Mouse (Mus musculus): ENCODE measurements around the gene Gcc1. TPM values are rescaled to one million over a fixed set of nuclear protein-coding genes. Genes with fewer than 3 reads are reported as not detected.

The Gcc1 gene
- polyA plus RNA-seq, 1 experiment from 2014 or later: 4.0 TPM

DNA sequence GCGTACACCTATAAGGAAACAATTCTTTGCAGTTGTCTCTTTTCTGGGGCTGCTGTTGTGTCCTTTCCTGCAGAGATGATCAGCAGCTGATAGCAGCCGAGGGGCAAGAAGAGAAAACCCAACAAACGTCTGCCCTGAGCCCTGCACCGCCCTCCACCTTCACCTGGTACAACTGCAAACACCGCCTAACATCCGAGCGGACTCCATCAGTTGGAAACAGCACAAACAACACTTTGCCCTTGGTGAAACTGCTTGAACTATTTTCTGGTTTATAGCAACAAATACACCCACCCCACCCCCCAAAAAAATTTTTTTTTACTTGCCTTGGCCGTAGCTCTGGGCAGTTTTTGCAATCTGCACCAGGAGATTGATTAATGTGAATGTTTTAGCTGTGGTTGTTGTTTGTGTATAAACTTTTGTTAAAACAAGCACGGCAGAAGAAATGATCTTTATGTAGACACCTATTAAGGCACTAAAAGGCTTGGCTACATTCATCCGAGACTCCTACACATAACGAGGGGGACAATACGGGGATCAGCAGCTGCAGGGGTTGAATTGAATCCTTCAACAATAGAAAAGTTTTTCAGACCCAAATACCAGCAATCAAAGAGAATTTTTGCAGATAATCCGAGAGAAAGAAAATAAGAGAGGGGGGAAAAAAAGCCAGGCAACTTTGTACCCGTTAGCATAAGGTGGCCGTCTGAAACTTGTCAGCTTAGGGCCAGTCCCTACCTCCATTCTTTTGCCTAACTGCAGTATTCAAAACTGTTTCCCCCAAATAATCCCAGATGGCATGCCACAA is 31.9 kb downstream of the Gcc1 start:
- 25% methylated on average over 15 of the region's 15 CpGs for WGBS (ENCODE audit: insufficient replicate concordance)
- no peak for ATAC-seq (replicated peaks; ENCODE audit: insufficient number of reproducible peaks, low FRiP score, low TSS enrichment)
- H3K4me1 ChIP-seq (ENCODE audit: control insufficient read depth, insufficient read depth, low read length): 0 out of 2 replicates have a peak, but pooled peaks cover 2% of the 10 kb centered on the region
- no peaks in the 10 kb centered on the region for H3K36me3 ChIP-seq (ENCODE audit: control insufficient read depth, insufficient read depth, low read length)
- H3K4me2 ChIP-seq: no peak overlapping the region; the same call in 1 of the 2 replicates
- peaks cover 31% of the 10 kb centered on the region for H3K27me3 ChIP-seq (ENCODE audit: control insufficient read depth, insufficient read depth, low read length)
- no peak overlapping the region for H3K27ac ChIP-seq (ENCODE audit: low read depth, low read length)
- no peak overlapping the region for H3K9ac ChIP-seq (ENCODE audit: low read depth, low read length)
- H3K9me3 ChIP-seq (replicated peaks; ENCODE audit: control insufficient read depth, low read length): no peaks in the 10 kb centered on the region; the same call in 1 of the 2 replicates
- H3K4me3 ChIP-seq (ENCODE audit: low read depth, low read length): no peak overlapping the region

DNA sequence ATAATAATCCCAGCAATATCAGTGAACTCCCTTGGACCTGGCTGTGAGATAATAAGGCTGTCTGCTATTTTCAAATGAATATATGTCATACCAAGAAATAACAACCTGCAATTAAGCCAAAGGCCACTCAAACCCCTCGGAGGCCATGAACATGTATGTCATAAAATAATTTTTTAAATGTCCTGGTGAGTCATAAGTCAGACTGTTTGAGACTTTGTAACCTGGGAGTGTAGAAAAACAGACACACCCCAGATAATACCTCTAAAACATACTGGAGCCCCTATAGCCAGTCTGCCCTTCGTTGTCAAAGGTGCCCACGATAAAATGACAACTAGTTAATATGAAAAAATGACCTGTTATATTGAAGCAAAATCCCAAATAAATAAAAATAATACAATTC is 39.2 kb downstream of the Gcc1 start:
- no peak overlapping the region for H3K27ac ChIP-seq (ENCODE audit: low read depth, low read length)
- H3K4me1 ChIP-seq (ENCODE audit: control insufficient read depth, insufficient read depth, low read length): no peaks in the 10 kb centered on the region
- H3K4me3 ChIP-seq (ENCODE audit: low read depth, low read length): no peak overlapping the region
- 78% methylated on average over 3 of the region's 3 CpGs for WGBS (ENCODE audit: insufficient replicate concordance)
- no peak overlapping the region for H3K4me2 ChIP-seq
- H3K36me3 ChIP-seq (ENCODE audit: control insufficient read depth, insufficient read depth, low read length): no peaks in the 10 kb centered on the region
- H3K9me3 ChIP-seq (replicated peaks; ENCODE audit: control insufficient read depth, low read length): no peaks in the 10 kb centered on the region
- H3K9ac ChIP-seq (ENCODE audit: low read depth, low read length): no peak overlapping the region
- H3K27me3 ChIP-seq (ENCODE audit: control insufficient read depth, insufficient read depth, low read length): no peaks in the 10 kb centered on the region
- ATAC-seq (replicated peaks; ENCODE audit: insufficient number of reproducible peaks, low FRiP score, low TSS enrichment): no peak

DNA sequence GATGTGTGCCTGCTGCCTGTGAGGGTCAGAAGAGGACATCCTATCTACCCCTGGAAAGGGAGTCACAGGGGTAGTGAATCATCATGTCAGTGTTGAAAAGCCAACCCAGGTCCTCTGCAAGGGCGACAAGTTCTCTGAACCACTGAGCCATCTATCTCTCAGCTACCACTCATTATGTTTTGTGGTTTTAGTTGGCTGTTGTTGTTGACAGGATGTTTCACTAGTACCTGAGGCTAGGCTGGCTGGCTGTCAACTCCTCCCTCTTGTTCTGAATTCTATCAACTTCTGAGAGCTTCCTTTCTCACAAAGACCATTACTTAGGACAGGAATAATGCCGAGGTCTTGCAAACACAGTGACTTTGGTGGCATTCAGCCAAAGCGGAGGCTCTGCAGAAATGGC is 43.0 kb downstream of the Gcc1 start:
- Histone ChIP-seq H3K9ac (ENCODE audit: low read depth, low read length) (no peak overlapping the region), H3K9me3 (replicated peaks; ENCODE audit: control insufficient read depth, low read length) (no peaks in the 10 kb centered on the region), H3K4me3 (ENCODE audit: low read depth, low read length) (no peak overlapping the region), H3K4me2 (no peak overlapping the region), H3K27ac (ENCODE audit: low read depth, low read length) (no peak overlapping the region), H3K4me1 (ENCODE audit: control insufficient read depth, insufficient read depth, low read length) (no peaks in the 10 kb centered on the region), H3K27me3 (ENCODE audit: control insufficient read depth, insufficient read depth, low read length) (no peaks in the 10 kb centered on the region), H3K36me3 (ENCODE audit: control insufficient read depth, insufficient read depth, low read length) (no peaks in the 10 kb centered on the region)
- WGBS (ENCODE audit: insufficient replicate concordance): 70% methylated on average over 3 of the region's 3 CpGs
- ATAC-seq (replicated peaks; ENCODE audit: insufficient number of reproducible peaks, low FRiP score, low TSS enrichment): no peak

DNA sequence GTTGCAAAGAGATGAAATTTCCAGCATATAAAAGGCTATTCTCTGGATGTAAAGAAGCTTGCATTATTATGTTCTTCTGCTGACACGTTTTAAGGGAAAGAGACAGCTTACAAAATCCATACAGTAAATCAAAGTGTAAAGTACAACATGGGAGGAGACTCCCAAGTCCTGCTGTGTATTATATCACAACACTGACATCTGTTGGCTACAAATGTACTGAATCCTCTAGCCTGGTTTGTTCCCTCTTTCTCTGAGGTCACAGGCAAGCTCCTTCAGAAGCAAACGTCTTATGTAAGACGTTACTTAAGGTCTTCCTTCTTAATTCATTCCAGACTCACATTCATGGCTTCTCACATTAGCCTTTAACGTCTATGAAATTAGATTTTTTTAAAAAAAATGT is 46.2 kb downstream of the Gcc1 start:
- ATAC-seq (replicated peaks; ENCODE audit: insufficient number of reproducible peaks, low FRiP score, low TSS enrichment): no peak
- Histone ChIP-seq H3K4me2 (no peak overlapping the region), H3K27me3 (ENCODE audit: control insufficient read depth, insufficient read depth, low read length) (no peaks in the 10 kb centered on the region), H3K4me1 (ENCODE audit: control insufficient read depth, insufficient read depth, low read length) (no peaks in the 10 kb centered on the region), H3K9me3 (replicated peaks; ENCODE audit: control insufficient read depth, low read length) (no peaks in the 10 kb centered on the region), H3K36me3 (ENCODE audit: control insufficient read depth, insufficient read depth, low read length) (no peaks in the 10 kb centered on the region), H3K9ac (ENCODE audit: low read depth, low read length) (no peak overlapping the region), H3K4me3 (ENCODE audit: low read depth, low read length) (no peak overlapping the region), H3K27ac (ENCODE audit: low read depth, low read length) (no peak overlapping the region)
- WGBS (ENCODE audit: insufficient replicate concordance): 63% methylated on average over 4 of the region's 4 CpGs

DNA sequence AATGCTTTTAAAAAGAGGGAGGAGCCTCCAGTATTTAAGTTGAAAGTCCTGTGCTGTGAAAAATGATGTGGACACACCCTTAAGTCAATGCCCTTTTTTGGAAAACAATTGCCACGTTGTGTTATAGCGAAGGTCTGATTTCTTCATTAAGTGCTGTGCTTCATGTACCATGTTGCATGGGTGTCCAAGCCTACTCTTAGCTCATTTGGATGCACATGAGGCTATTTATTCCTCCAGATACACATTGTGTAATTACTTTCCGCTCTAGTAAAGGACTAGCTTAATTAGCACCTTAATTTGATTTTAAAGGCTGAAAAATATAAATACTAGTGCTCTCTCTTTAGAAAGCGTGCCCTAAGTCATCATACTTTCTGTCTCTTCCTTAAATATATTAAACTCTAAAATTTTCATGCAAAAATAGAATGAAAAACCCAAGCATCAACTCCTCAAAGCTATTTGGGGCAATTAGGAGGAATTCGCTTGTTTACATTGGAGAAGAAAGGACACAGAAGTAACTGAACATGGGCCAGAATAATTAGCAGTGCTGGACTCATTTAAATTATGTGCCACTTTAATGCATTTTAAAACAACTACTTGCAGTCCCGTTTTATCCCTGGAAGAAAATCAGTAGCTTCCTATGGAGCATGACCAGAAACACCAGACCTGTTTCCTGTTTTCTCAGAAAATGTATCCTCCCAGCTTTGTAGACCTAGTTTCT is 58.1 kb downstream of the Gcc1 start:
- no peak for ATAC-seq (replicated peaks; ENCODE audit: insufficient number of reproducible peaks, low FRiP score, low TSS enrichment)
- H3K36me3 ChIP-seq (ENCODE audit: control insufficient read depth, insufficient read depth, low read length): no peaks in the 10 kb centered on the region
- no peak overlapping the region for H3K4me2 ChIP-seq
- H3K27ac ChIP-seq (ENCODE audit: low read depth, low read length): no peak overlapping the region
- H3K4me1 ChIP-seq (ENCODE audit: control insufficient read depth, insufficient read depth, low read length): no peaks in the 10 kb centered on the region
- no peaks in the 10 kb centered on the region for H3K9me3 ChIP-seq (replicated peaks; ENCODE audit: control insufficient read depth, low read length)
- no peaks in the 10 kb centered on the region for H3K27me3 ChIP-seq (ENCODE audit: control insufficient read depth, insufficient read depth, low read length)
- H3K9ac ChIP-seq (ENCODE audit: low read depth, low read length): no peak overlapping the region
- no peak overlapping the region for H3K4me3 ChIP-seq (ENCODE audit: low read depth, low read length)
- WGBS (ENCODE audit: insufficient replicate concordance): 78% methylated on average over 6 of the region's 6 CpGs

DNA sequence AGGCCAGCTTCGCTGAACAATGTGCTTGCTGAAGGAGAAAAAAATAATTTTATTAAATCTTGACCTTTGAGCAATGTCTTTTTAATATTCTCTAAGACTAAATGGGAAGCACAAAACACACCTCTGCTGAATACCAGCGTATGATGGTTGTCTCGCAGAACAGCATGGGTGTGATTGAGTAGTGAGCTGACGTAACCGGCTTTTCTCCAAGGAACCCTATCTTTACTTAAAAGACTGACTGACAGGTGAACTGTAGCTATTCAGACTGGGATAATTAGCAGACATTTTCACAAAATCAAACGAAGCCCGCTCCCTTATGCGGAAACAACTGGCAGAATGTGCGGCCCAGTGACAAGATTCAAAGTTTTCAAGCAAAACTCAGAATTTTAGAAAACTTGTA is 60.6 kb downstream of the Gcc1 start:
- WGBS (ENCODE audit: insufficient replicate concordance): 87% methylated on average over 9 of the region's 9 CpGs
- ATAC-seq (replicated peaks; ENCODE audit: insufficient number of reproducible peaks, low FRiP score, low TSS enrichment): no peak
- H3K27me3 ChIP-seq (ENCODE audit: control insufficient read depth, insufficient read depth, low read length): no peaks in the 10 kb centered on the region
- H3K4me2 ChIP-seq: no peak overlapping the region
- no peaks in the 10 kb centered on the region for H3K9me3 ChIP-seq (replicated peaks; ENCODE audit: control insufficient read depth, low read length)
- no peak overlapping the region for H3K9ac ChIP-seq (ENCODE audit: low read depth, low read length)
- H3K4me1 ChIP-seq (ENCODE audit: control insufficient read depth, insufficient read depth, low read length): no peaks in the 10 kb centered on the region
- no peak overlapping the region for H3K27ac ChIP-seq (ENCODE audit: low read depth, low read length)
- H3K36me3 ChIP-seq (ENCODE audit: control insufficient read depth, insufficient read depth, low read length): no peaks in the 10 kb centered on the region
- no peak overlapping the region for H3K4me3 ChIP-seq (ENCODE audit: low read depth, low read length)

Other genes with a start within 250 kb of the Gcc1 start
- gene Zfp800, start 30.4 kb downstream of the Gcc1 start, polyA plus RNA-seq (2014; fragmentation: Nextera tagmentation; extraction: Ambion mirVana): 12.1 and 17.7 TPM in 2 replicates
- gene Arf5, start 4.8 kb downstream of the Gcc1 start, polyA plus RNA-seq (2014; fragmentation: Nextera tagmentation; extraction: Ambion mirVana): 243 and 281 TPM in 2 replicates
- gene Fscn3, start 601 bp downstream of the Gcc1 start, polyA plus RNA-seq (2014; fragmentation: Nextera tagmentation; extraction: Ambion mirVana): not detected in 2 replicates
- not detected in 2 replicates for gene Pax4, start 21.0 kb upstream of the Gcc1 start, polyA plus RNA-seq (2014; fragmentation: Nextera tagmentation; extraction: Ambion mirVana)
- gene Snd1, start 46.7 kb upstream of the Gcc1 start, polyA plus RNA-seq (2014; fragmentation: Nextera tagmentation; extraction: Ambion mirVana): 87.9 and 91.1 TPM in 2 replicates

Data from heart, embryonic 11.5 days (tissue).